Mouse (Mus musculus) C2C12 (cell line): ENCODE measurements around the gene Cpsf4l. TPM values are rescaled to one million over a fixed set of nuclear protein-coding genes. Genes with fewer than 3 reads are reported as not detected.

Experiments used
- H3K27me3 ChIP-seq: one replicate; pipeline ENCODE4 v1.6.1; 2011; ENCODE audit not compliant: control insufficient read depth, insufficient read depth, insufficient read length
- H3K36me3 ChIP-seq: one replicate; pipeline ENCODE4 v1.6.1; 2011; ENCODE audit not compliant: control insufficient read depth, insufficient read depth
- H3K4me3 ChIP-seq: one replicate; pipeline ENCODE4 v1.5.1; 2011; ENCODE audit warnings: mild to moderate bottlenecking, control low read depth; ENCODE audit not compliant: poor library complexity, insufficient read depth, severe bottlenecking
- H3K79me2 ChIP-seq: one replicate; pipeline ENCODE4 v1.6.1; 2011; ENCODE audit not compliant: control insufficient read depth, insufficient read depth
- H3K79me3 ChIP-seq: one replicate; pipeline ENCODE4 v1.6.1; 2011; ENCODE audit warnings: low read depth, control low read depth
- H3ac ChIP-seq: one replicate; pipeline ENCODE3; 2011; ENCODE audit warnings: low read depth; ENCODE audit not compliant: control insufficient read depth, insufficient read length
- CEBPB ChIP-seq: IDR thresholded peaks from one replicate; pipeline ENCODE4 v1.6.1; 2011; ENCODE audit warnings: low read depth, mild to moderate bottlenecking, control low read depth, moderate library complexity
- CTCF ChIP-seq: IDR thresholded peaks from one replicate; pipeline ENCODE4 v1.5.1; 2011; ENCODE audit not compliant: control insufficient read depth, insufficient read depth, insufficient read length
- FOSL1 ChIP-seq: IDR thresholded peaks from one replicate; pipeline ENCODE4 v1.8.0; 2011; ENCODE audit warnings: mild to moderate bottlenecking, low read length; ENCODE audit not compliant: poor library complexity, insufficient read depth, severe bottlenecking
- MAX ChIP-seq: IDR thresholded peaks from one replicate; pipeline ENCODE4 v1.6.1; 2011; ENCODE audit warnings: mild to moderate bottlenecking, control low read depth
- MYOD1 ChIP-seq: IDR thresholded peaks from one replicate; pipeline ENCODE4 v1.6.1; 2011; ENCODE audit warnings: low read depth; ENCODE audit not compliant: control insufficient read depth, insufficient read length
- MYOG ChIP-seq: IDR thresholded peaks from one replicate; pipeline ENCODE4 v1.6.1; 2011; ENCODE audit not compliant: control insufficient read depth, insufficient read length; ENCODE audit errors: extremely low read depth
- USF1 ChIP-seq: IDR thresholded peaks from one replicate; pipeline ENCODE4 v1.6.1; 2011; ENCODE audit warnings: low read depth, mild to moderate bottlenecking, control low read depth, moderate library complexity
- polyA plus RNA-seq: library from polyadenylated mRNA; unstranded; fragments of >200 nt; fragmentation: generic; extraction: Trizol; gene quantifications from one replicate; pipeline ENCODE4 v1.2.1, GENCODE M21; 2012; ENCODE audit warnings: missing spikeins

Cpsf4l gene
- polyA plus RNA-seq, 1 experiment, result not detected

DNA sequence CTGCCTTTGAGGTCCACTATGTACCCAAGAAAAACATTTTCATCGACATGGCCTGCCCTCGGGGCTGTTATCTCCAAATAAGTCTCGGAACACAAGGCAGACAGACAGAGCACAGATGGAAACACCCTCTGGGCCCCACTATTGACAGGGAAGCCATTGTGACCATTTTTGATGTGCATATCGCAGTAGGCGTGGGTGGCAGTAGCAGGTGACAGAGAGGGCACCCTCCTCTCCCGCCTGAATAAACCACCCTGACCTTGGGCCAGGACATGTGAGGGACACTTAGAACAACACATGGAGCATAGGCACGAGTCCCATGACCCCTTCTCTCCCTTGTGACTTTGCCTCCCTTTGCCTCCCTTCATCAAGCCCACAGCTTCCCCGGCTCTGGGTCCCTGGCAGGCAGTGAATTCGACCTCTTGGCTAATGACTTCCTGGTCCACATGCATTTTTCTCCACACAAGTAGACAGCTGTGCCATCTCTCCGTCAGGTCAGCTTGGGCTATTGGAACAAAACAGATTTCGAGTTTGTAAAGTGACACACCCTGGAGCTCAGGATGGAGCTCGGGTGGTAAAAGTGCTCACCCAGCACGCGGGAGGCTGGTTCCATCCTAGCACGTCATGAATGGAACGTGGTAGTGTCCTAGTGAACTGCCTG, 8.1 kb upstream of the Cpsf4l start:
- Histone ChIP-seq H3ac (no peak overlapping the region), H3K27me3 (no peaks in the 10 kb centered on the region)
- TF ChIP-seq CTCF (no peak), MAX (no peak), MYOD1 (no peak), CEBPB (no peak), MYOG (no peak), FOSL1 (no peak), USF1 (no peak)

DNA sequence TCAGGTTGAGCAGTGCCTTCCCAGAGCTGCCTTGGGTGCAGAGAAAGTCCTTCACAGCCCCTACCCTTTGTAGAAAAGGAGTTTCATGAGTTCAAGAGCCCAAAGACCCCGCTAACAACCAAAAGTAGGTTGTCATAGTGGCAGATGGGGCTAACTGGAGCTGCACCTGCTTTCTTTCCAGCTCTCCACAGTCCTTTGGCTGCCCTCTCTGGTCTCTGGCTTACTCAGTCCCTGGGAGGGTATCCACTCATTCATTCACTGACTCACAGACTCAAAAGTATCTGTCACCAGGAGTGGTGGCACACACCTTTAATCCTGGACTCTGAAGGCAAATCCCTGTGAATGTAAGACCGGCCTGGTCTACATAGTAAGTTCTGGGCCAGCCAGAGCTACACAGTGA, 6.3 kb upstream of the Cpsf4l start:
- H3K79me3 ChIP-seq, result no peaks in the 10 kb centered on the region
- H3K4me3 ChIP-seq, result no peak overlapping the region
- H3K27me3 ChIP-seq, result no peaks in the 10 kb centered on the region
- H3K36me3 ChIP-seq, result no peaks in the 10 kb centered on the region
- H3K79me2 ChIP-seq, result no peaks in the 10 kb centered on the region
- TF ChIP-seq USF1, result no peak
- TF ChIP-seq CTCF, result no peak
- no peak for TF ChIP-seq FOSL1
- TF ChIP-seq MAX, result no peak
- TF ChIP-seq CEBPB, result no peak
- no peak for TF ChIP-seq MYOG
- TF ChIP-seq MYOD1, result no peak
- no peak overlapping the region for H3ac ChIP-seq

More for the DNA sequence above, 8.1 kb upstream of the Cpsf4l start:
- Histone ChIP-seq H3K36me3 (no peaks in the 10 kb centered on the region), H3K4me3 (no peak overlapping the region), H3K79me3 (no peaks in the 10 kb centered on the region), H3K79me2 (no peaks in the 10 kb centered on the region)

DNA sequence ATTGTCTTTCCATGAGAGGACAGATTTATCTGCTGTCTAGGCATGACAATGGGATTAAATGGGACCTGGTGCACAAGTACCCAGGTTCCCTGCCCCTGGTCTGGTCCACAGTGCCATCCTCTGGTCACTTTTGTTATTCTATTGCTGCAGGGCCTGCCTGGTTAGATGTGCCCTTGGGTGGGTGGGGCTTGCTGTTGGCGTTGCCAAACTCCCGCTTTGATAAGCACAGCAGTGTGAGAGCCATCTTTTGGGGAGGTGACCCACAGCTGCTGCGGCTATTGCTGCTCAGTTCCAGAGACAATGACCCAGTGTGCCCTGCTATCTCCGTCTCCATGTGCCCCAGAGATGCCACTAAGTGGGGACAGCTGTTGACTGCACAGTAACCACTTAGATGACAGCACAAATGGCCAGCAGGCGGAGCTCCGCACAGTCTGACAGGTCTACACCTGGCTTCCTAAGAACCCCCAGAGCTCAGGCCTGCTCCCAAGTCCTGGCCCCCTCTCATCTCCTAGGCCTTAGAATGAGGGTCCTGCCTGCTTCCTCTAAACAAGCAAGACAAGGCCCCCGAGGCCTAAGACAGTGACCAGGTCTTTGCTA, 5.4 kb upstream of the Cpsf4l start:
- no peak for TF ChIP-seq MAX
- no peak for TF ChIP-seq FOSL1
- no peak for TF ChIP-seq CTCF
- TF ChIP-seq MYOG, result no peak
- no peak for TF ChIP-seq CEBPB
- TF ChIP-seq MYOD1, result no peak
- TF ChIP-seq USF1, result no peak
- Histone ChIP-seq H3K36me3 (no peaks in the 10 kb centered on the region), H3K79me3 (no peaks in the 10 kb centered on the region), H3K79me2 (no peaks in the 10 kb centered on the region), H3K27me3 (no peaks in the 10 kb centered on the region), H3K4me3 (no peak overlapping the region), H3ac (no peak overlapping the region)

DNA sequence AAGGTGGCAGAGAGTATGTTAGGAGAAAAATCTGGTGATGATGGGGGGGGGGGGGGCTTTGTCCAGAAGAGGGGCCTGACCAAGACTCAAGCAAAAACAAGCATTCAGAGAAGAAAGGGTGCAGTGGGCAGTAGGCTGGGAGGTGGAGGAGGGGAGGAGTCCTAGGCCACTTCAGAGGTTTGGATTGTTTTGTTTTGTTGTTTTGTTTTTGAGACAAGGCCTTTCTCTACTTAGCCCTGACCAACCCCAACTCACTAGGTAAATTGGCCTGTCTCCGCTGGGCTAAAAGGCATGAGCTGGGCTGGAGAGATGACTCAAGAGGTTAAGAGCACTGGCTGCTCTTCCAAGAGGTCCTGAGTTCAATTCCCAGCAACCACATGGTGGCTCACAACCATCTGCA, 1.2 kb upstream of the Cpsf4l start:
- no peaks in the 10 kb centered on the region for H3K36me3 ChIP-seq
- H3K4me3 ChIP-seq, result no peak overlapping the region
- H3K27me3 ChIP-seq, result no peaks in the 10 kb centered on the region
- H3K79me2 ChIP-seq, result no peaks in the 10 kb centered on the region
- TF ChIP-seq USF1 (no peak), MYOD1 (no peak), MYOG (no peak), CEBPB (no peak)
- H3K79me3 ChIP-seq, result no peaks in the 10 kb centered on the region
- H3ac ChIP-seq, result no peak overlapping the region

DNA sequence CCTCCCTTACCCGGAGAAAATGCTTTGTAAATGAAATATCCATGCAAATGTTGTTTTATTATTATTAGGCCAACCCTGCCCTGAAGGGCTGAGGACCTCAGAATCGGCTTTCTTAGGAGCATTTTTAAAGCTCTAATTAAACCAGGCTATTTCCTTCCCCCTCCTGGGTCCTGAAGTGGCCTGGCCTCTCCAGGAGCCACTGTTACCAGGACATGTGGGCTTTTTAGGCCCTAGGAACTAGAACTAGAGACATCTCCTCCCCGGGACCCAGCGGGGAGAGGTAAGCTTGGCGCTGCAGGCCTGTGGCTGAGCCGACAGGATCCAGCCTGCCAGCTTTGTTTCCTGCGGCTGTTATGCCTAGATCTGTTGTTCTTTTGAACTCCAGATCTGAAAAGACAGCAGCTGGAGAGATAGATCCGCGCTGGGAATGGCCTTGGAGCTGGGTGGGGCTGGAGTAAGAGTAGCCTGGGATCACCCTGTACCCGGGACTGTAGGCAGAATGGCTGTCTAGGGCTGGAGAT, 500 bp upstream of the Cpsf4l start:
- Histone ChIP-seq H3K79me3 (no peaks in the 10 kb centered on the region), H3K79me2 (no peaks in the 10 kb centered on the region), H3K27me3 (no peaks in the 10 kb centered on the region), H3ac (no peak overlapping the region), H3K36me3 (no peaks in the 10 kb centered on the region), H3K4me3 (no peak overlapping the region)
- TF ChIP-seq MYOD1, result no peak
- TF ChIP-seq MYOG, result no peak
- no peak for TF ChIP-seq CTCF
- no peak for TF ChIP-seq MAX
- TF ChIP-seq FOSL1, result no peak
- TF ChIP-seq CEBPB, result no peak
- no peak for TF ChIP-seq USF1

DNA sequence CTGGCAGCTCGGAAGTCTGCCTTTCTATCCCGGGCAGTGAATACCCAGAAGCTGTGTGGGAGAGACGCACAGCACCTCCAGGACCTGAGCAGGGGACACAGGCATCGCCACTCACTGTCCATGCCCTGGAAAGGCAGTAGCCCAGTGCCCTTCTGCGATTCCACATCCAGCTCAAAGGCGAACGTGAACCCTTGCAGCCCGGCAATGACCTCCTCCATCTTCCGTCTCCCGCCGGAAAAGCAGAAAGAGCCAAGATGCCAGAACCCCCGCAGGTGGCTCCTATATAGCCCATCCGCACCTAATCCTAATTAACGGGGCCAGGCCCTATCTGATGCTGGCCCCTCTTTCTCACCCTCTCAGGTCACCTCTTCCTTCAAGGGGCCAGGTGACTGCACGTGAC, 545 bp downstream of the Cpsf4l start:
- Histone ChIP-seq H3K4me3 (no peak overlapping the region), H3K36me3 (no peaks in the 10 kb centered on the region), H3K79me3 (no peaks in the 10 kb centered on the region), H3ac (no peak overlapping the region), H3K27me3 (no peaks in the 10 kb centered on the region), H3K79me2 (no peaks in the 10 kb centered on the region)
- no peak for TF ChIP-seq MYOD1
- TF ChIP-seq FOSL1, result no peak
- TF ChIP-seq MYOG, result no peak
- TF ChIP-seq USF1, result no peak
- TF ChIP-seq MAX, result no peak
- no peak for TF ChIP-seq CTCF
- no peak for TF ChIP-seq CEBPB
